Mouse (Mus musculus): ENCODE data around the gene Zfp839.
A peak's percentile ranks its signal among the peaks of the same experiment; 100 is the strongest.

Zfp839 gene

DNA sequence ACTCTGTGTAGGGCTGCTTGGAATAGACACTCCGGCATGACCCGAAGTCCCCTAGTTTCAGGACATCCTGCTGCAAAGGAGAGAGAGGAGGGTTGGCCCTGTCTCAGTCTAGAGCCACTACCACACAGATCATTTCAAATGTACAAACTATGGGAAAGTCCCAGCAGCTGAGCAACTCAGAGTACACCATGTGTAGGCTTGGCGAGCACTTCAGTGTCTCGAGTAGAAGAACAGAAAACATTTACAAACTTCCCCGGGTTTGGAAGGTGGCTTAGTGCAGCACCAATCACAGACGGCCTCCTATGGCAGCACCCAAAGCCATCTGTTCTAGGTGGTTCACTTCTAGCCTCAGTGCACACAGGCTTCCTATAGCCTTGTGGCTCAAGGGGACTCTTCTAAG, 36.4 kb upstream of the Zfp839 start:
- Histone ChIP-seq H3K36me3 (ENCODE audit: insufficient read depth, low read length) (peaks cover 91% of the 10 kb centered on the region), H3K27me3 (ENCODE audit: insufficient read depth, low read length) (no peaks in the 10 kb centered on the region), H3K4me3 (replicated peaks; ENCODE audit: low read length) (no peak overlapping the region), H3K4me1 (replicated peaks; ENCODE audit: low read depth, low read length) (peaks cover 61% of the 10 kb centered on the region), H3K9me3 (ENCODE audit: low read length) (no peaks in the 10 kb centered on the region)
- TF ChIP-seq POU5F1 (IDR thresholded peaks at IDR 0.05; ENCODE audit: borderline replicate concordance, low read length), result no peak
- no peak for TF ChIP-seq CTCF (conservative IDR thresholded peaks at IDR 0.05; ENCODE audit: low read length)
- no peak for TF ChIP-seq NANOG (IDR thresholded peaks at IDR 0.05; ENCODE audit: borderline replicate concordance, low read length)

DNA sequence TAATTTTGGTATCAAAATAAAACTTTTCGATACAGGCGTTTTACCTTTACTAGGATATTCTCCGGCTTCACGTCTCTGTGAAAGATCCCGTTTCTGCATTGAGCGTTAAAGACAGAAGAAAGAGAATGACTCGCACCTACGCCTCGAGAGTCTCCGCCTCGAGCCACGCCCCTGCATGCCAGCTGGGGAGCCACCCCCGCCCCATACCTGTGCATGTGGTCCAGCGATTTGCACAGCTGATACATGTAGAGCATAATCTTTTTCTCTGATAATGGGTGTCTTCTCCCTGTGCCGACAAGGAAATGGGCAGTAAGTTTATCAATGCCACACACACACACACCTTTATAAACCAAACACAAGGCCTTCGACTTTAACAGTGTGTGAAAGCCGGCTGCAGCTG, 35.1 kb upstream of the Zfp839 start:
- TF ChIP-seq NANOG (IDR thresholded peaks at IDR 0.05; ENCODE audit: borderline replicate concordance, low read length) (no peak), POU5F1 (IDR thresholded peaks at IDR 0.05; ENCODE audit: borderline replicate concordance, low read length) (no peak), CTCF (conservative IDR thresholded peaks at IDR 0.05; ENCODE audit: low read length) (no peak)
- Histone ChIP-seq H3K9me3 (ENCODE audit: low read length) (no peaks in the 10 kb centered on the region), H3K27me3 (ENCODE audit: insufficient read depth, low read length) (no peaks in the 10 kb centered on the region), H3K4me3 (replicated peaks; ENCODE audit: low read length) (no peak overlapping the region), H3K36me3 (ENCODE audit: insufficient read depth, low read length) (peaks cover 91% of the 10 kb centered on the region), H3K4me1 (replicated peaks; ENCODE audit: low read depth, low read length) (peaks cover 59% of the 10 kb centered on the region)

- Histone ChIP-seq H3K36me3 (ENCODE audit: insufficient read depth, low read length) (peaks cover 91% of the 10 kb centered on the region), H3K4me3 (replicated peaks; ENCODE audit: low read length) (no peak overlapping the region), H3K4me1 (replicated peaks; ENCODE audit: low read depth, low read length) (peaks cover 58% of the 10 kb centered on the region), H3K9me3 (ENCODE audit: low read length) (no peaks in the 10 kb centered on the region), H3K27me3 (ENCODE audit: insufficient read depth, low read length) (no peaks in the 10 kb centered on the region)
- TF ChIP-seq POU5F1 (IDR thresholded peaks at IDR 0.05; ENCODE audit: borderline replicate concordance, low read length) (no peak), CTCF (conservative IDR thresholded peaks at IDR 0.05; ENCODE audit: low read length) (no peak), NANOG (IDR thresholded peaks at IDR 0.05; ENCODE audit: borderline replicate concordance, low read length) (no peak)
These were observed 33.2 kb upstream of the Zfp839 start for GRCm38 (mm10) chr12:110816833-110817232.

DNA sequence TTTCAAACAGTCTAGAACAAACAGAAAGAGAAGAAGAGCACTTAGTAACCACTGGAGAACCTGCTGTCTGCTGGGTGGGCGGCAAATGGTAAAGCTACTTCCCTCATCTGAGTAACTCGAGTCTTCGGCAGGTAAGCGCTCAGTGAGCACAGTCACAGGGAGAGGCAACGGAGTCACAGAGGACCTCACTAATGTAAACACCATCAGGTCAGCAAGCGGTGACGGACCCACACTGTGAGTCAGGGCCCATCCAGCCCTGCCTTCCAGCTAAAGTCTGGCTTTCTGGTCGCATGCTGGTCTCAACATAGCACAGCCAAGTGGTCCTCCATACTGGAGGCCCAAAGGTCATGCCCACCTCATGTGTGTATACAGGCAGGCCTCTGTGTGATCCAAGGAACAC, 30.7 kb upstream of the Zfp839 start:
- Histone ChIP-seq H3K4me1 (replicated peaks; ENCODE audit: low read depth, low read length) (peaks cover 52% of the 10 kb centered on the region), H3K9me3 (ENCODE audit: low read length) (no peaks in the 10 kb centered on the region), H3K36me3 (ENCODE audit: insufficient read depth, low read length) (peaks cover 91% of the 10 kb centered on the region), H3K4me3 (replicated peaks; ENCODE audit: low read length) (no peak overlapping the region), H3K27me3 (ENCODE audit: insufficient read depth, low read length) (no peaks in the 10 kb centered on the region)
- TF ChIP-seq NANOG (IDR thresholded peaks at IDR 0.05; ENCODE audit: borderline replicate concordance, low read length) (no peak), CTCF (conservative IDR thresholded peaks at IDR 0.05; ENCODE audit: low read length) (no peak), POU5F1 (IDR thresholded peaks at IDR 0.05; ENCODE audit: borderline replicate concordance, low read length) (no peak)

DNA sequence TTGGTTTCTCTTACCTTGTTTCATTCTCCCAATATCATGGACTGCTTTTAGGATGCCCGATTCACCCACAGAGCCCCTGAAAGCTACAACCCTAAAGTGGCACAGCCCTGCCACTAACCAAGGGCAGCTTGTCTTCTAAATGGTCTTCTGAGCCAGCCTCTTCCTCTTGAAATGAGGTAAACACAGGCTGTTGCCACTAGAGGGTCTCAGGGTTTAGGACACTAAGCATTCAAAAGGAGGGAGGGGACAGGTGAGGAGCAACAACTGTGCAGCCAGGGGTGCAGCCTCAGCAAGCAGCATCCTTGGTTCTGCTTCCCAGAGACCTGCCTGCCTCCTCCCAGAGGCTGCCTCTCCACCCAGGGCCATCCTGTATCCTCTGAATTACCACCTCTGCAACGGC, 28.3 kb upstream of the Zfp839 start:
- Histone ChIP-seq H3K27me3 (ENCODE audit: insufficient read depth, low read length) (no peaks in the 10 kb centered on the region), H3K4me3 (replicated peaks; ENCODE audit: low read length) (no peak overlapping the region), H3K36me3 (ENCODE audit: insufficient read depth, low read length) (peaks cover 98% of the 10 kb centered on the region), H3K4me1 (replicated peaks; ENCODE audit: low read depth, low read length) (peaks cover 38% of the 10 kb centered on the region), H3K9me3 (ENCODE audit: low read length) (no peaks in the 10 kb centered on the region)
- TF ChIP-seq NANOG (IDR thresholded peaks at IDR 0.05; ENCODE audit: borderline replicate concordance, low read length), result no peak
- TF ChIP-seq POU5F1 (IDR thresholded peaks at IDR 0.05; ENCODE audit: borderline replicate concordance, low read length), result no peak
- TF ChIP-seq CTCF (conservative IDR thresholded peaks at IDR 0.05; ENCODE audit: low read length), result 0 out of 2 replicates have a peak, but pooled peaks have one; percentile 14

DNA sequence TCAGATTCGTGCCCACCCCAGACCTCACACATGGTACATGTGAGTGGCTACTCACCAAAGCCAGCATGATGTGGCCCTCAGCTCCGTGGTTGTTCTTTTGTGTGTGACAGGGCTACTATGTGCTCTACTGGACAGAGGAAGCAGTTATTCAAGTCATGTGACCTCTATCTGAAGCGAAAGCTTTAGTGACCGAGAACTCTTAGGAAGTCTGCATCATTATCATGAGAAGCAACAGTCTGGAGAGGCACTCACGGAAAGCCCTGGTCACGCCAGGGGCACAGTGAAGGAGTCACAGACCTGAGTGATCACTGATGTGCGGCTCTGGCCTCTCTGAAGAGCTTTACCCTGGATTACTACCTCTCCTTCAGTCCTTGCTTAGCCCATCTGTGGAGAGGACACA, 27.7 kb upstream of the Zfp839 start:
- H3K4me1 ChIP-seq (replicated peaks; ENCODE audit: low read depth, low read length), result peaks cover 44% of the 10 kb centered on the region
- peaks cover 98% of the 10 kb centered on the region for H3K36me3 ChIP-seq (ENCODE audit: insufficient read depth, low read length)
- H3K4me3 ChIP-seq (replicated peaks; ENCODE audit: low read length), result no peak overlapping the region
- TF ChIP-seq CTCF (conservative IDR thresholded peaks at IDR 0.05; ENCODE audit: low read length) (no peak), NANOG (IDR thresholded peaks at IDR 0.05; ENCODE audit: borderline replicate concordance, low read length) (no peak), POU5F1 (IDR thresholded peaks at IDR 0.05; ENCODE audit: borderline replicate concordance, low read length) (no peak)
- H3K9me3 ChIP-seq (ENCODE audit: low read length), result no peaks in the 10 kb centered on the region
- no peaks in the 10 kb centered on the region for H3K27me3 ChIP-seq (ENCODE audit: insufficient read depth, low read length)

GRCm38 (mm10) chr12:110828908-110829307, 21.1 kb upstream of the Zfp839 start:
- Histone ChIP-seq H3K36me3 (ENCODE audit: insufficient read depth, low read length) (peaks cover 90% of the 10 kb centered on the region), H3K27me3 (ENCODE audit: insufficient read depth, low read length) (no peaks in the 10 kb centered on the region), H3K9me3 (ENCODE audit: low read length) (no peaks in the 10 kb centered on the region), H3K4me3 (replicated peaks; ENCODE audit: low read length) (no peak overlapping the region), H3K4me1 (replicated peaks; ENCODE audit: low read depth, low read length) (peaks cover 61% of the 10 kb centered on the region)
- TF ChIP-seq CTCF (conservative IDR thresholded peaks at IDR 0.05; ENCODE audit: low read length), result no peak

GRCm38 (mm10) chr12:110830293-110831024, 19.6 kb upstream of the Zfp839 start:
- H3K4me3 ChIP-seq (replicated peaks; ENCODE audit: low read length), result no peak overlapping the region
- H3K9me3 ChIP-seq (ENCODE audit: low read length), result no peaks in the 10 kb centered on the region
- no peaks in the 10 kb centered on the region for H3K27me3 ChIP-seq (ENCODE audit: insufficient read depth, low read length)
- TF ChIP-seq CTCF (conservative IDR thresholded peaks at IDR 0.05; ENCODE audit: low read length) (no peak), NANOG (IDR thresholded peaks at IDR 0.05; ENCODE audit: borderline replicate concordance, low read length) (no peak), POU5F1 (IDR thresholded peaks at IDR 0.05; ENCODE audit: borderline replicate concordance, low read length) (no peak)
- peaks cover 87% of the 10 kb centered on the region for H3K36me3 ChIP-seq (ENCODE audit: insufficient read depth, low read length)
- peaks cover 76% of the 10 kb centered on the region for H3K4me1 ChIP-seq (replicated peaks; ENCODE audit: low read depth, low read length)

DNA sequence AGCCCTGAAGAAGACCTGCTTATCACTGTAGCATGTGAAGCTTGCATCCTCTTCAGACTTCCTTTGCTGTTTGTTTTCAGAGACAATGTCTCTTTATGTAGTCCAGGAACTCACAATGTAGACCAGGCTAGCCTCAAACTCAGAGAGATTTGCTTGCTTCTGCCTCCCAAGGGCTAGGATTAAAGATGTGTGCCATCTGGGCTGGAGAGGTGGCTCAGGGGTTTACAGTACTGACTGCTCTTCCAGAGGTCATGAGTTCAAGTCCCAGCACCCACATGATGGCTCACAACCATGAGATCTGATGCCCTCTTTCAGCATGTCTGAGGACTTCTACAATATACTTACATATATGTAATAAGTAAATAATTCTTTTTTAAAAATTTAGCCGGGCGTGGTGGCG, 14.9 kb upstream of the Zfp839 start:
- Histone ChIP-seq H3K27me3 (ENCODE audit: insufficient read depth, low read length) (no peaks in the 10 kb centered on the region), H3K36me3 (ENCODE audit: insufficient read depth, low read length) (peaks cover 41% of the 10 kb centered on the region)
- no peak for TF ChIP-seq CTCF (conservative IDR thresholded peaks at IDR 0.05; ENCODE audit: low read length)
- TF ChIP-seq POU5F1 (IDR thresholded peaks at IDR 0.05; ENCODE audit: borderline replicate concordance, low read length), result no peak
- no peak for TF ChIP-seq NANOG (IDR thresholded peaks at IDR 0.05; ENCODE audit: borderline replicate concordance, low read length)

More for the DNA sequence above, 14.9 kb upstream of the Zfp839 start:
- H3K4me1 ChIP-seq (replicated peaks; ENCODE audit: low read depth, low read length), result peaks cover 79% of the 10 kb centered on the region
- peak overlapping the region; percentile 59 for H3K4me3 ChIP-seq (replicated peaks; ENCODE audit: low read length)
- no peaks in the 10 kb centered on the region for H3K9me3 ChIP-seq (ENCODE audit: low read length)

Measured in E14TG2a.4 (cell line).